Mouse (Mus musculus) cortical plate, adult 2 months (tissue): Measurements from ENCODE around the gene Scd4.

Source experiments
- CTCF ChIP-seq: fragments of 200-500 bp; IDR thresholded peaks from 2 replicates; pipeline ENCODE4 v1.5.1; 2011; ENCODE audit warnings: mild to moderate bottlenecking, control low read depth, low read length; ENCODE audit not compliant: insufficient read depth; ENCODE audit errors: extremely low read depth
- POLR2A ChIP-seq: fragments of 200-500 bp; IDR thresholded peaks from 2 replicates; pipeline ENCODE4 v1.6.1; 2011; ENCODE audit warnings: mild to moderate bottlenecking, low read length, control low read depth; ENCODE audit not compliant: insufficient read depth; ENCODE audit errors: extremely low read depth

DNA sequence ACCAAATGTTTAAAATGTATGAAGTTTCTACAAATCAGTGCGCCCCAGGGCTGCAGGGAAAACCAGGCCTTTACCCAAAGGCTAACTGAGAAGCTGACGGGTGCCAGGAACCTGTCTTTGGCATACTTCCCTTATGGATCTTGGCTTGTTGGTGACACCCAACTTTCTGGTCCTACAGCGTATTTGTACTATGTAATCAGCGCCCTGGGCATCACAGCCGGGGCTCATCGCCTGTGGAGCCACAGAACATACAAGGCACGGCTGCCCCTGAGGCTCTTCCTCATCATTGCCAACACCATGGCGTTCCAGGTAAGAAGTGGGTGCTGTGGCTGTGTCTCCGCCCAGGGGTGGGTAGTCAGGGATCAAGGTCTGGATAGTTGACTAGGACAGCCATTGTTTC, 35.0 kb upstream of the Scd4 start:
- no peak for TF ChIP-seq POLR2A
- TF ChIP-seq CTCF: no peak
